Mouse (Mus musculus) mouse trophoblast stem cell (cell line): ENCODE measurements around the gene Akap8l.

Experiments
- in situ Hi-C, 2 experiments: fragments of 300-500 bp; cut with MseI, MboI; formaldehyde crosslinking; loops; 2 replicates in 1 of 2; 3 replicates in 1 of 2; pipeline ENCODE4 v1.15.1; 2025

Gene Akap8l

GRCm38 (mm10) chr17:32358192-32358942 lies 8.0 kb upstream of the Akap8l start:
- in situ Hi-C loops = no loop called here

GRCm38 (mm10) chr17:32356766-32357760 lies 6.7 kb upstream of the Akap8l start:
- in situ Hi-C loops = no loop called here

GRCm38 (mm10) chr17:32356281-32356680 lies 5.9 kb upstream of the Akap8l start:
- in situ Hi-C loops = no loop called here

- in situ Hi-C loops = no loop called here
Measured at GRCm38 (mm10) chr17:32355031-32355430, 4.6 kb upstream of the Akap8l start.

GRCm38 (mm10) chr17:32354211-32354610 lies 3.8 kb upstream of the Akap8l start:
- in situ Hi-C loops = no loop called here

GRCm38 (mm10) chr17:32353696-32354095 lies 3.3 kb upstream of the Akap8l start:
- in situ Hi-C loops = no loop called here

GRCm38 (mm10) chr17:32351726-32352125 lies 1.3 kb upstream of the Akap8l start:
- in situ Hi-C loops = no loop called here

GRCm38 (mm10) chr17:32351269-32351668 lies 862 bp upstream of the Akap8l start:
- in situ Hi-C loops = no loop called here

GRCm38 (mm10) chr17:32349851-32350381 lies 491 bp downstream of the Akap8l start:
- in situ Hi-C loops = loop anchor here (5.0 to 10.0 kb wide), 3 partner anchors 82 to 145 kb away; no protein-coding TSS in a partner anchor

- in situ Hi-C loops = loop anchor here (5.0 to 10.0 kb wide), 3 partner anchors 83 to 146 kb away; no protein-coding TSS in a partner anchor
Measured at GRCm38 (mm10) chr17:32349037-32349732, 1.2 kb downstream of the Akap8l start.

GRCm38 (mm10) chr17:32348406-32348805 lies 2.0 kb downstream of the Akap8l start:
- in situ Hi-C loops = loop anchor here (5.0 to 10.0 kb wide), 3 partner anchors 84 to 146 kb away; no protein-coding TSS in a partner anchor

GRCm38 (mm10) chr17:32341102-32341501 lies 9.3 kb downstream of the Akap8l start:
- in situ Hi-C loops = loop anchor here in 1 of 2 experiments (10.0 kb wide), 1 partner anchor 154 kb away; no protein-coding TSS in a partner anchor

- in situ Hi-C loops = loop anchor here in 1 of 2 experiments (10.0 kb wide), 1 partner anchor 155 kb away; no protein-coding TSS in a partner anchor
Measured at GRCm38 (mm10) chr17:32340110-32340509, 10.3 kb downstream of the Akap8l start.

GRCm38 (mm10) chr17:32335869-32336268 lies 14.5 kb downstream of the Akap8l start:
- in situ Hi-C loops = no loop called here

- in situ Hi-C loops = no loop called here
Measured at GRCm38 (mm10) chr17:32334921-32335320, 15.5 kb downstream of the Akap8l start.

GRCm38 (mm10) chr17:32333675-32334303 lies 16.6 kb downstream of the Akap8l start:
- in situ Hi-C loops = no loop called here

- in situ Hi-C loops = no loop called here
Measured at GRCm38 (mm10) chr17:32327501-32327900, 22.9 kb downstream of the Akap8l start.

- in situ Hi-C loops = no loop called here
Measured at GRCm38 (mm10) chr17:32322809-32323208, 27.6 kb downstream of the Akap8l start.

- in situ Hi-C loops = no loop called here
Measured at GRCm38 (mm10) chr17:32321836-32322235, 28.6 kb downstream of the Akap8l start.

- in situ Hi-C loops = no loop called here
Measured at GRCm38 (mm10) chr17:32321390-32321734, 29.0 kb downstream of the Akap8l start.
